Mouse (Mus musculus) ovary, postnatal 10 days (tissue): ENCODE data around the gene Gm5475.
A peak's percentile ranks its signal among the peaks of the same experiment; 100 is the strongest.

Source experiments
- DNase-seq: peaks from one replicate; pipeline ENCODE4 v3.0.0; 2022; ENCODE audit warnings: low spot score

Gm5475 gene

GRCm38 (mm10) chr15:100414011-100414410, 7.9 kb upstream of the Gm5475 start:
- DNase-seq: no peak

GRCm38 (mm10) chr15:100414942-100415341, 7.0 kb upstream of the Gm5475 start:
- no peak for DNase-seq

- no peak for DNase-seq
These were observed 6.3 kb upstream of the Gm5475 start for GRCm38 (mm10) chr15:100415684-100416083.

GRCm38 (mm10) chr15:100417854-100418450, 4.0 kb upstream of the Gm5475 start:
- DNase-seq: no peak

- DNase-seq: no peak
These were observed 2.6 kb upstream of the Gm5475 start for GRCm38 (mm10) chr15:100419311-100419710.

- DNase-seq: no peak
These were observed 1.8 kb upstream of the Gm5475 start for GRCm38 (mm10) chr15:100419901-100420745.

GRCm38 (mm10) chr15:100421059-100421757, 739 bp upstream of the Gm5475 start:
- no peak for DNase-seq

GRCm38 (mm10) chr15:100422476-100422875, 529 bp downstream of the Gm5475 start:
- no peak for DNase-seq

- peak; percentile 92 for DNase-seq
These were observed 1.2 kb downstream of the Gm5475 start for GRCm38 (mm10) chr15:100422899-100423860.

GRCm38 (mm10) chr15:100423916-100424315, 2.0 kb downstream of the Gm5475 start:
- no peak for DNase-seq

- DNase-seq: no peak
These were observed 2.6 kb downstream of the Gm5475 start, which contains the start of gene Slc11a2 for GRCm38 (mm10) chr15:100424396-100425122. Gene Slc11a2, minus strand, starts transcription at chr15:100425072.

- no peak for DNase-seq
These were observed 6.5 kb downstream of the Gm5475 start for GRCm38 (mm10) chr15:100428296-100428905.

GRCm38 (mm10) chr15:100429959-100430565, 8.1 kb downstream of the Gm5475 start:
- DNase-seq: no peak

- DNase-seq: no peak
These were observed 11.3 kb downstream of the Gm5475 start for GRCm38 (mm10) chr15:100433234-100433633.

GRCm38 (mm10) chr15:100436112-100436511, 14.2 kb downstream of the Gm5475 start:
- no peak for DNase-seq

- no peak for DNase-seq
These were observed 14.6 kb downstream of the Gm5475 start for GRCm38 (mm10) chr15:100436518-100436917.

- DNase-seq: no peak
These were observed 21.4 kb downstream of the Gm5475 start for GRCm38 (mm10) chr15:100443126-100443922.

- DNase-seq: no peak
These were observed 24.9 kb downstream of the Gm5475 start for GRCm38 (mm10) chr15:100446887-100447286.

- no peak for DNase-seq
These were observed 26.6 kb downstream of the Gm5475 start for GRCm38 (mm10) chr15:100448572-100448971.
